Mouse (Mus musculus) heart, embryonic 16.5 days (tissue): ENCODE data around the gene Stbd1. TPM values are rescaled to one million over a fixed set of nuclear protein-coding genes. Genes with fewer than 3 reads are reported as not detected.

Experiments
- ATAC-seq: fragments of 200-750 bp; cut with Nextera tagmentation; replicated peaks from 2 replicates; pipeline ENCODE4 v1.8.0; 2017; ENCODE audit warnings: moderate number of reproducible peaks; ENCODE audit not compliant: insufficient read depth, low FRiP score; ENCODE audit errors: extremely low read depth
- H3K27ac ChIP-seq: fragments of 300-500 bp; sonication (generic); 2 replicates; pipeline ENCODE4 v1.5.1; 2014; ENCODE audit warnings: mild to moderate bottlenecking, low read length, control low read depth, moderate library complexity
- H3K27me3 ChIP-seq: fragments of 300-500 bp; sonication (generic); 2 replicates; pipeline ENCODE4 v1.6.1; 2014; ENCODE audit warnings: low read length, mixed read lengths; ENCODE audit not compliant: control insufficient read depth, insufficient read depth
- H3K36me3 ChIP-seq: fragments of 300-500 bp; sonication (generic); 2 replicates; pipeline ENCODE4 v1.6.1; 2014; ENCODE audit not compliant: control insufficient read depth, insufficient read depth
- H3K4me1 ChIP-seq: fragments of 300-500 bp; sonication (generic); 2 replicates; pipeline ENCODE4 v1.6.1; 2014; ENCODE audit warnings: low read length, mixed read lengths; ENCODE audit not compliant: control insufficient read depth, insufficient read depth
- H3K4me2 ChIP-seq: fragments of 300-500 bp; sonication (generic); 2 replicates; pipeline ENCODE4 v1.6.1; 2014; ENCODE audit warnings: low read depth, mild to moderate bottlenecking, control low read depth, low read length
- H3K4me3 ChIP-seq: fragments of 300-500 bp; sonication (generic); 2 replicates; pipeline ENCODE4 v1.5.1; 2014; ENCODE audit warnings: mild to moderate bottlenecking, control low read depth, low read length
- H3K9ac ChIP-seq: fragments of 300-500 bp; sonication (generic); 2 replicates; pipeline ENCODE4 v1.6.1; 2014; ENCODE audit warnings: low read length, control low read depth
- H3K9me3 ChIP-seq: fragments of 300-500 bp; sonication (generic); replicated peaks from 2 replicates; pipeline ENCODE4 v1.6.1; 2016; ENCODE audit warnings: low read length; ENCODE audit not compliant: control insufficient read depth
- WGBS: fragments of 180-500 bp; shearing (Covaris S2); extraction: QIAGEN DNeasy Blood & Tissue Kit; methylation state at CpG from one replicate; pipeline ENCODE4 v1.1.7; 2014; 5-methylcytosine and 5-hydroxymethylcytosine counted together
- polyA plus RNA-seq: library from polyadenylated mRNA; unstranded; fragments of >200 nt; fragmentation: Nextera tagmentation; extraction: Ambion mirVana; gene quantifications from 2 replicates; pipeline ENCODE4 v1.2.1, GENCODE M21; 2015

Gene Stbd1
- polyA plus RNA-seq, 1 experiment from 2014 or later, result 80.8 TPM

DNA sequence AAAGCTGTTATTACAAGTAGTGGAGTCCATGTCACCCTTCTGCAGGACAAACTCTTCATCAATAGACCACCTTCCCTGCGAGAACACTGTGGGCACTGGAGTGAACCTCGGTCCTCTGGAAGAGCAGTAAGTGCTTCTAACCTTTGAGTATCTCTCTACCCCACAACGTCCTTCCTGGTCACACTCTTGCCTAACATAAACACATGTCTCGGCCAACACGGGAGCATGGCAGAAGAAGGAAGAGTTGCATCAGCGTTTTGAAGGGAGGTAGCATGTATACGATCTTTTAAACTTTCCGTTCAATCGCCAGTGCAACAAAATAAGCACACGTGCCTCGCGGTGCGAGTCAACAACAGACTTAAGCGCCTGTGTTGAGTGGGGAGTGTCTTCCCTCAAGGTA lies 23.3 kb upstream of the Stbd1 start:
- WGBS, result 79% methylated on average over 14 of the region's 14 CpGs
- H3K9ac ChIP-seq, result no peak overlapping the region
- peaks cover 2% of the 10 kb centered on the region; the same call in 1 of the 2 replicates for H3K9me3 ChIP-seq
- H3K27ac ChIP-seq, result no peak overlapping the region
- no peaks in the 10 kb centered on the region for H3K36me3 ChIP-seq
- H3K4me3 ChIP-seq, result no peak overlapping the region
- no peak for ATAC-seq
- H3K27me3 ChIP-seq, result no peaks in the 10 kb centered on the region
- H3K4me1 ChIP-seq, result no peaks in the 10 kb centered on the region
- H3K4me2 ChIP-seq, result no peak overlapping the region

DNA sequence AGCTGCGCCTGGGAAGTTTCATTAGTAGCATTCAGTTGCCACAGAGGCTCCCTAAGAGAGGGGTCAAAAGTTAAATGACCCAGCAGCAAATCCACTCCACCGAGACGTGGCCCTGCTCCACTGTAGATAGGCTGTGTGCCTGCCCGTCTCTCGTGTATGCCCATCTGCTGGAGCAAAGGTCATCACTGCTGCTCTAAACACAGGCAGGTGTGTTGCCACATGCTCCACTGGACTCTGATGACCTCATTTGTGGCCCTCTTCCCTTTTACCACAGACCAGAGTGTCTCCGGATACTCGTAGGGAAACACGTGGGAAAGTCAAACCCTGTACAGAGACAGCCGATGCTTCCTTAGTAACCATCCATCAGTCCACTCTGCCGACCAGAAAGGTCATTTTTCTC lies 16.9 kb upstream of the Stbd1 start:
- no peak overlapping the region for H3K4me3 ChIP-seq
- H3K4me2 ChIP-seq, result no peak overlapping the region
- ATAC-seq, result no peak
- H3K9ac ChIP-seq, result no peak overlapping the region
- no peaks in the 10 kb centered on the region for H3K27me3 ChIP-seq
- H3K27ac ChIP-seq, result no peak overlapping the region
- H3K4me1 ChIP-seq, result 0 out of 2 replicates have a peak, but pooled peaks cover 2% of the 10 kb centered on the region
- H3K9me3 ChIP-seq, result no peaks in the 10 kb centered on the region
- H3K36me3 ChIP-seq, result no peaks in the 10 kb centered on the region
- WGBS, result 53% methylated on average over 10 of the region's 10 CpGs

GRCm38 (mm10) chr5:92595026-92595425 lies 7.8 kb upstream of the Stbd1 start:
- H3K27ac ChIP-seq, result no peak overlapping the region
- H3K9me3 ChIP-seq, result no peaks in the 10 kb centered on the region
- H3K9ac ChIP-seq, result no peak overlapping the region
- 57% methylated on average over 5 of the region's 5 CpGs for WGBS
- no peaks in the 10 kb centered on the region for H3K27me3 ChIP-seq
- H3K36me3 ChIP-seq, result no peaks in the 10 kb centered on the region
- no peak overlapping the region for H3K4me2 ChIP-seq
- H3K4me3 ChIP-seq, result no peak overlapping the region
- H3K4me1 ChIP-seq, result no peaks in the 10 kb centered on the region
- no peak for ATAC-seq

GRCm38 (mm10) chr5:92596865-92597264 lies 6.0 kb upstream of the Stbd1 start:
- Histone ChIP-seq H3K4me3 (no peak overlapping the region), H3K9ac (no peak overlapping the region), H3K27me3 (no peaks in the 10 kb centered on the region), H3K9me3 (no peaks in the 10 kb centered on the region), H3K27ac (no peak overlapping the region), H3K4me1 (no peaks in the 10 kb centered on the region), H3K4me2 (no peak overlapping the region), H3K36me3 (no peaks in the 10 kb centered on the region)
- 86% methylated on average over 8 of the region's 8 CpGs for WGBS
- no peak for ATAC-seq

GRCm38 (mm10) chr5:92599030-92599429 lies 3.8 kb upstream of the Stbd1 start:
- H3K9ac ChIP-seq, result no peak overlapping the region
- ATAC-seq, result no peak
- no peak overlapping the region for H3K27ac ChIP-seq
- H3K9me3 ChIP-seq, result no peaks in the 10 kb centered on the region
- H3K4me1 ChIP-seq, result peaks cover 1% of the 10 kb centered on the region
- 61% methylated on average over 10 of the region's 10 CpGs for WGBS
- H3K27me3 ChIP-seq, result no peaks in the 10 kb centered on the region
- no peak overlapping the region for H3K4me2 ChIP-seq
- H3K4me3 ChIP-seq, result no peak overlapping the region
- no peaks in the 10 kb centered on the region for H3K36me3 ChIP-seq

GRCm38 (mm10) chr5:92604452-92605247 lies 1.8 kb downstream of the Stbd1 start:
- Histone ChIP-seq H3K4me3 (peak overlapping the region; percentile 60), H3K4me1 (peaks cover 18% of the 10 kb centered on the region), H3K9me3 (no peaks in the 10 kb centered on the region), H3K27me3 (no peaks in the 10 kb centered on the region), H3K27ac (peak overlapping the region; percentile 58), H3K36me3 (peaks cover 17% of the 10 kb centered on the region), H3K9ac (peak overlapping the region; percentile 73), H3K4me2 (peak overlapping the region; percentile 70)
- WGBS, result 40% methylated on average over 10 of the region's 10 CpGs
- no peak for ATAC-seq

- H3K27ac ChIP-seq, result no peak overlapping the region
- 87% methylated on average over 5 of the region's 5 CpGs for WGBS
- H3K4me2 ChIP-seq, result no peak overlapping the region
- no peak for ATAC-seq
- H3K4me3 ChIP-seq, result no peak overlapping the region
- H3K4me1 ChIP-seq, result peaks cover 18% of the 10 kb centered on the region
- no peaks in the 10 kb centered on the region for H3K27me3 ChIP-seq
- H3K9ac ChIP-seq, result no peak overlapping the region
- peaks cover 17% of the 10 kb centered on the region for H3K36me3 ChIP-seq
- H3K9me3 ChIP-seq, result no peaks in the 10 kb centered on the region
These were observed 4.8 kb downstream of the Stbd1 start for GRCm38 (mm10) chr5:92607492-92608229.

DNA sequence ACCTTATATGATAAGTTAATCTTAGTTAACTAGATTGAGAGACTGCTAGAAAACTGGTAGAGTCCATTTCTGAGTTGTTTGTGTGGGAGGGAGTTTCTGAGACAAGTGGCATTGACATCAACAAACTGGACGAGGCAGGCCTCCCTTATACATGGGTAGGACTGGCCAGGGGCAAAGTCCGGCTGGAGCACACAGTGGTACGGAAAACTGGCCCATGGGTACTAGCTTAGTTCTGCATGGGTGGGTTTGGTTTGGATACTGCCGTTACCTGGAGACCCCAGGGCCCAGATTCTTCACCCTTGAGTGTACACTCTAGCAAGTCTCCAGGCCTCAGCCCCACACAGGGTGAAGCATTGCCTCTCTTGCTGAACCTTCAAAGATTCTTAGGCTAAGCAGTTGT lies 9.9 kb downstream of the Stbd1 start:
- WGBS, result 88% methylated on average over 4 of the region's 4 CpGs

DNA sequence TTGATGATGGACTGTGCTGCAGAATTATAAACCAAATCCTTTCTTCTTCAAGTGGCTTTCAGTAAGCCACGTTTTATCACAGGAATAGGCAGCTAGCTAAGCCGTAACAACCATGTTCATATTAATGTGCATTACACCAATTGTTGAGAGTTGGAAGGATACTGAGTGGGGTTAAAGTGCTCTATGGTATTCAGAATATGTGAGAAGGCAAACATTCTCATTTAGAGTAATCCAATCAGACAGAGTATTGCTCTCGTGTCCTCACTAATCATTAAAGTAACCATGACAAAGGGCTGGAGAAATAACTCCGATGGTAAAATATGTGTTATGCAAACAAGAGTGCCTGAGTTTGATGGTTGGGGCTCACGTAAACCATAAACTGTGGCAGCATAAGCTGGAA lies 19.0 kb downstream of the Stbd1 start:
- no peaks in the 10 kb centered on the region for H3K4me1 ChIP-seq
- H3K27ac ChIP-seq, result no peak overlapping the region
- H3K9me3 ChIP-seq, result peaks cover 3% of the 10 kb centered on the region; the same call in 1 of the 2 replicates
- no peak overlapping the region for H3K4me3 ChIP-seq
- no peaks in the 10 kb centered on the region for H3K36me3 ChIP-seq
- H3K9ac ChIP-seq, result no peak overlapping the region
- 67% methylated on average over 5 of the region's 5 CpGs for WGBS
- H3K27me3 ChIP-seq, result no peaks in the 10 kb centered on the region
- no peak for ATAC-seq
- H3K4me2 ChIP-seq, result no peak overlapping the region

More for the DNA sequence above, 9.9 kb downstream of the Stbd1 start:
- H3K4me1 ChIP-seq, result no peaks in the 10 kb centered on the region
- H3K27ac ChIP-seq, result no peak overlapping the region
- no peaks in the 10 kb centered on the region for H3K36me3 ChIP-seq
- ATAC-seq, result no peak
- no peak overlapping the region for H3K4me3 ChIP-seq
- peaks cover 3% of the 10 kb centered on the region; the same call in 1 of the 2 replicates for H3K9me3 ChIP-seq
- no peaks in the 10 kb centered on the region for H3K27me3 ChIP-seq
- no peak overlapping the region for H3K4me2 ChIP-seq
- no peak overlapping the region for H3K9ac ChIP-seq
